Mouse (Mus musculus): Measurements from ENCODE around the gene Slc38a1. TPM values are rescaled to one million over a fixed set of nuclear protein-coding genes. Genes with fewer than 3 reads are reported as not detected.

The Slc38a1 gene
- polyA plus RNA-seq, 1 experiment from 2014 or later, result 98.8 TPM

DNA sequence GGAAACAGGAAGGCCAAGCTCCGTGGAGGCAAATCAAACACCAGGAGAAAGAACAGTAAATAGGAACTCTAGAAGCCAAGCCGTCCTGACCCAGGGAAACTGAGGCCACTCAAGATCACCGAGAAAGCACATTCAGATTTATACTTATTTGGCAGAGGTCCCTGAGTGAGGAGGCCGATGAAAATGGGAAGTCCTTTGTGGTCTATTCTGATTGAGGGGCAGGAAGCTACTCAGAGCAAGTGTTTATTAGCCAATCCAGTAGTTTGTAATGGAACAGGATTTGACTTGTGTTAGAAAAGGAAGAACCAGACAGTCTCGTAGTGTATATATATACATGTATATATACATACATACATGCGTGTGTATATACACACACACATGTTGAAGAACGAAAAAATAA lies 48.8 kb downstream of the Slc38a1 start:
- Histone ChIP-seq H3K4me2 (replicated peaks; ENCODE audit: low read depth, low read length) (no peak overlapping the region), H3K36me3 (ENCODE audit: control insufficient read depth, insufficient read depth, low read length) (peaks cover 15% of the 10 kb centered on the region; the same call in 1 of the 2 replicates), H3K9me3 (ENCODE audit: control insufficient read depth, low read length) (no peaks in the 10 kb centered on the region), H3K27me3 (ENCODE audit: control insufficient read depth, insufficient read depth, low read length) (no peaks in the 10 kb centered on the region), H3K27ac (ENCODE audit: low read depth, low read length) (no peak overlapping the region), H3K9ac (ENCODE audit: low read depth, low read length) (no peak overlapping the region), H3K4me1 (ENCODE audit: control insufficient read depth, insufficient read depth, low read length) (peaks cover 6% of the 10 kb centered on the region; the same call in 1 of the 2 replicates), H3K4me3 (ENCODE audit: low read length) (no peak overlapping the region)
- 72% methylated on average over 7 of the region's 7 CpGs for WGBS
- no peak for ATAC-seq (ENCODE audit: low FRiP score, low TSS enrichment)

DNA sequence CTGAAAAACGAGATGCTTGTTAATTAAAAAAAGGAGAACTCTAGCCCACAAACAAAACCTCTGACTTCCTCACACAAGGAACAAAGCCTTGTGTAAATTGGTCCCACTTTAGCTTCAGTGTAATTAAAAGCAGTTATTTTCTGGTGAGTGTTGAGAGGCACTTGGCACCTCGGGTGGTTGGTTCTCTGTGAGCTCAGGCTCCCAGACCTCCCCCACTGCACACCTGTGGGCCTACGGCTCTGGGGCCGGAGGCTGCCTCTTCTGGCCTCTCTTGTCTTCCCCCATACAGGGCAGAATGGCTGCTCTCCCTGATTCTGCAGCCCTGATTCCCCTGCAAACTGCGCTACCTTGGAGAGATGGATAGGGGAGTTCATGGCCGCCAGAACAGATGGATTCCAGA lies 49.3 kb downstream of the Slc38a1 start:
- no peak overlapping the region for H3K4me2 ChIP-seq (replicated peaks; ENCODE audit: low read depth, low read length)
- H3K9ac ChIP-seq (ENCODE audit: low read depth, low read length), result no peak overlapping the region
- H3K36me3 ChIP-seq (ENCODE audit: control insufficient read depth, insufficient read depth, low read length), result peaks cover 20% of the 10 kb centered on the region; the same call in 1 of the 2 replicates
- H3K4me3 ChIP-seq (ENCODE audit: low read length), result no peak overlapping the region
- no peaks in the 10 kb centered on the region for H3K27me3 ChIP-seq (ENCODE audit: control insufficient read depth, insufficient read depth, low read length)
- H3K27ac ChIP-seq (ENCODE audit: low read depth, low read length), result no peak overlapping the region
- WGBS, result 42% methylated on average over 6 of the region's 6 CpGs
- ATAC-seq (ENCODE audit: low FRiP score, low TSS enrichment), result no peak
- H3K9me3 ChIP-seq (ENCODE audit: control insufficient read depth, low read length), result no peaks in the 10 kb centered on the region
- peaks cover 6% of the 10 kb centered on the region; the same call in 1 of the 2 replicates for H3K4me1 ChIP-seq (ENCODE audit: control insufficient read depth, insufficient read depth, low read length)

DNA sequence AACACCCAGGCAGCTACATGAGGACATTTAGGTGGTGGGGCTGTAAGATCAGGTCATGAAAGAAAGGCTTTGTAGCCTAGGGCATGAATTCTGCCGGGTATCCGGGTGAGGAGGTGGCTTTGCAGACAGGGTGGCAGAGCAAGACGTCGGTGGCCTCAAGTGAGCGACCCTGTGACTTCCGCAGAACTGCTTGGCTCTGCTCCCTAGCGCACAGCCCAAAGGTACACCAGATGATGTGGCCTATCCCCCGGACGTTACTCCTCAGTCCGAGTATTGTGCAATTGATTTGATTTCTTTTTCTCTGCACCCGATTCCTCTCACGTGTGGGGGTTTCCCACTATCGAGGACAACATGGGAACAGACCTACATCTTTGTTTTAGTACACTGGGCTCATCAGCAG lies 49.7 kb downstream of the Slc38a1 start:
- Histone ChIP-seq H3K27ac (ENCODE audit: low read depth, low read length) (no peak overlapping the region), H3K4me2 (replicated peaks; ENCODE audit: low read depth, low read length) (no peak overlapping the region), H3K4me1 (ENCODE audit: control insufficient read depth, insufficient read depth, low read length) (peaks cover 6% of the 10 kb centered on the region; the same call in 1 of the 2 replicates), H3K9me3 (ENCODE audit: control insufficient read depth, low read length) (no peaks in the 10 kb centered on the region), H3K36me3 (ENCODE audit: control insufficient read depth, insufficient read depth, low read length) (peaks cover 24% of the 10 kb centered on the region; the same call in 1 of the 2 replicates), H3K4me3 (ENCODE audit: low read length) (no peak overlapping the region), H3K27me3 (ENCODE audit: control insufficient read depth, insufficient read depth, low read length) (no peaks in the 10 kb centered on the region), H3K9ac (ENCODE audit: low read depth, low read length) (no peak overlapping the region)
- 55% methylated on average over 13 of the region's 13 CpGs for WGBS
- peak; percentile 53; the same call in 1 of the 2 replicates for ATAC-seq (ENCODE audit: low FRiP score, low TSS enrichment)

DNA sequence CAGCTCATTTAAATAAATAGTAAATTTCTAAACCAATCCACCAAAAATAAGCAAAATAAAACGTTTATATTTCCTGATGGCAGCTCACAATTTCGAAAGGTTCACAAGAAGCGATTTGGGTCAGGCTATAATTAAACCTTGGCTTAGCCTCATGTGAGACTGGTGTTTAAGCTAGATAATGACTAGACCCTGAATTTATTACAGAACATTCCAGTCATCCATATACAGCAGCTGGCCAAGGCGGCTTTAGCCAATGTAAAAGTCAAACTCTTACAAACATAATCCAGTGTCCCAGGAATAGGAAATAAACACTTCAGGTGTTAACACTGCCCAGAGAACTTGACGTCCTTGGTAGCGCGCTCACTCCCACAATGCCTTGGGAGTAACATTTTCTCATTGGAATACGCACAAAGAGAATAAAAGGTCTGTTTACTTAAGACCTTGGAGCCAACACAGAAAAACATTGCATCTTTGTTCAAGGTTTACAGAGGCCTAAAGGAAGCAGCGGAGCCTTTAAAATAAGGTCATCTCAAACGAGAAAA lies 50.8 kb downstream of the Slc38a1 start:
- peaks cover 35% of the 10 kb centered on the region for H3K36me3 ChIP-seq (ENCODE audit: control insufficient read depth, insufficient read depth, low read length)
- H3K4me2 ChIP-seq (replicated peaks; ENCODE audit: low read depth, low read length), result no peak overlapping the region
- H3K9me3 ChIP-seq (ENCODE audit: control insufficient read depth, low read length), result no peaks in the 10 kb centered on the region
- H3K9ac ChIP-seq (ENCODE audit: low read depth, low read length), result no peak overlapping the region
- H3K4me1 ChIP-seq (ENCODE audit: control insufficient read depth, insufficient read depth, low read length), result peaks cover 6% of the 10 kb centered on the region; the same call in 1 of the 2 replicates
- no peak overlapping the region for H3K27ac ChIP-seq (ENCODE audit: low read depth, low read length)
- no peak for ATAC-seq (ENCODE audit: low FRiP score, low TSS enrichment)
- no peak overlapping the region for H3K4me3 ChIP-seq (ENCODE audit: low read length)
- 73% methylated on average over 10 of the region's 10 CpGs for WGBS
- H3K27me3 ChIP-seq (ENCODE audit: control insufficient read depth, insufficient read depth, low read length), result no peaks in the 10 kb centered on the region

DNA sequence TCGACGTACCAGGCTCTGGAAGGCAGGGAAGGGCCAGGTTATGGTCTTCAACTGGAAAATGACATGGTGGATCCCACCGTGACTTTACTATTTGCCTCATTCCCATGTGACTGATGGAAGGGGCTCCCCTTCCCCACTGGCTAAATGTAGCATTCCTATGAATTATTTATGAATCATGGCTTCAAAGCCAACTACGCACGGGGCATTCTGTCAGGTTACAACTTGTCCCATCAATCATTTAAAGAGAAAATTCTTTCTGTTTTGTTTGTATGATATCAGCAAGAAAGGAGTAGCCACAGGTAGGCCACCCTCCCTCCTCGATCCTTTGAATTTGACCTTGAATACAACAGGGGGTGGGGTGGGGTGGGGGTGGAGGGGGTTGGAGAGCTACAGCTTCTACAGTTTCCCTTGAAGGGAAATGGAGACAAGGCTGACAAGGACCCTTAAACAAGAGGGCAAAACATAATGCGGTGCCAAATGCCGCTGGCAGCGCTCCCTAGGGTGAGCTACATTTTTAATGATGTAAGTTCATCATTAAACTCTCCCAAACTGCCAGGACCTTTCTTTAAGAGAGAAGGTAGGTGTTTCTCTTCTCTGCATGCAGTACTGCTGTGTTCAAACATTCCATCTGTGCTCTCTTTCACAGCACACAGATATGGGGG lies 53.6 kb downstream of the Slc38a1 start:
- 82% methylated on average over 9 of the region's 9 CpGs for WGBS
- ATAC-seq (ENCODE audit: low FRiP score, low TSS enrichment), result no peak
- H3K36me3 ChIP-seq (ENCODE audit: control insufficient read depth, insufficient read depth, low read length), result peaks cover 61% of the 10 kb centered on the region

DNA sequence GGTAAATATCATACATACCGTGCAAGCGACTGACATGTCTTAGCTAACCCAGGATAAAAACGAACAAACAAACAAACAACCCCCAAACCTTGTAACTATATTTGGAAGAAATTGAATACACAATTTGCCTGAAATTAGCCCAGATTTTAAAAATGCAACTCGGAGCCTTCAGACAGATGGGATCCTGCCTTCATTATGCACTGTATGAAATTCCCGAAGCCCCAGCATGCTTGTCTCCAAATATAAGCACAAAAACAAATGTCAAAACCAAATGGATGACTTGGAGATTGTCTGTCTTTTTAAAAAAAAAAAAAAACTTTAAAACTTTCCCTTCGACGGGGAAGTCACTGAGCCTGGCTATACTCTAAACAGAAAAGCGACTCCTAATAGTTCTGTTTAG lies 54.7 kb downstream of the Slc38a1 start:
- Histone ChIP-seq H3K27ac (ENCODE audit: low read depth, low read length) (no peak overlapping the region), H3K4me2 (replicated peaks; ENCODE audit: low read depth, low read length) (no peak overlapping the region), H3K4me1 (ENCODE audit: control insufficient read depth, insufficient read depth, low read length) (no peaks in the 10 kb centered on the region), H3K36me3 (ENCODE audit: control insufficient read depth, insufficient read depth, low read length) (peaks cover 70% of the 10 kb centered on the region), H3K9me3 (ENCODE audit: control insufficient read depth, low read length) (no peaks in the 10 kb centered on the region), H3K9ac (ENCODE audit: low read depth, low read length) (no peak overlapping the region), H3K27me3 (ENCODE audit: control insufficient read depth, insufficient read depth, low read length) (no peaks in the 10 kb centered on the region), H3K4me3 (ENCODE audit: low read length) (no peak overlapping the region)
- no peak for ATAC-seq (ENCODE audit: low FRiP score, low TSS enrichment)
- 95% methylated on average over 8 of the region's 8 CpGs for WGBS

More for the DNA sequence above, 53.6 kb downstream of the Slc38a1 start:
- H3K4me2 ChIP-seq (replicated peaks; ENCODE audit: low read depth, low read length), result no peak overlapping the region
- no peak overlapping the region for H3K27ac ChIP-seq (ENCODE audit: low read depth, low read length)
- H3K4me3 ChIP-seq (ENCODE audit: low read length), result no peak overlapping the region
- H3K4me1 ChIP-seq (ENCODE audit: control insufficient read depth, insufficient read depth, low read length), result peaks cover 6% of the 10 kb centered on the region; the same call in 1 of the 2 replicates
- no peaks in the 10 kb centered on the region for H3K27me3 ChIP-seq (ENCODE audit: control insufficient read depth, insufficient read depth, low read length)
- H3K9me3 ChIP-seq (ENCODE audit: control insufficient read depth, low read length), result no peaks in the 10 kb centered on the region
- H3K9ac ChIP-seq (ENCODE audit: low read depth, low read length), result no peak overlapping the region

DNA sequence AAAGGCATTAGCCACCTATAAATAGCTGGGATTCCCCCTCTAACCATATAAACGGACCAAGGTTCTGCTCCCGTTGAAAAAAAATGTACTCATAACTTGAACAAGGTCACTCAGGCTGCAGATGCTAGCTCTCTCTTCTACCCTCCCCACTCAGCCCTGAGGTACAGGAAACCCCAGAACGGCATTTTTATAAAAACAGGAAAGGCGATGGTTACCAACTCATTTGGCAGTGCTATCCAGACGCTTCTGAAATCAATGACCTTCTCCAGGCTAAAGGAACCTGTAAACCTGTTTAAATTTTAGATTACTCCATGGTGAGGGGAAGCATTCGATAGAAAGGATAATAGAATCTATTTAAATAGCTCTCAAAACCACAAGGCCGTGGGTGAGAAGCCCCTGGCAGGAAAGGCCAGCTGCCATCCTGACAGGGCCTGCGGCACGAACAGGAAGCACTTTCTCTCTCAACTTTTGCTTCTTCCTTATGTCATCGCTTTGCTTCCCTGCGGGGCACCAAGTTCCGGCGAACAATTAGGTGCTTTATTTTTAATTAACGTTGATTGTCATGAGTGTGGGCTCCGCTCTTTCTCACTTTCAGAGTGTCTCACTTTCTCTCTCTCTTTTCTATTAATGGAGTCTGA lies 59.2 kb downstream of the Slc38a1 start:
- Histone ChIP-seq H3K27ac (ENCODE audit: low read depth, low read length) (no peak overlapping the region), H3K27me3 (ENCODE audit: control insufficient read depth, insufficient read depth, low read length) (no peaks in the 10 kb centered on the region), H3K4me1 (ENCODE audit: control insufficient read depth, insufficient read depth, low read length) (no peaks in the 10 kb centered on the region), H3K9me3 (ENCODE audit: control insufficient read depth, low read length) (no peaks in the 10 kb centered on the region), H3K9ac (ENCODE audit: low read depth, low read length) (no peak overlapping the region), H3K4me2 (replicated peaks; ENCODE audit: low read depth, low read length) (no peak overlapping the region), H3K36me3 (ENCODE audit: control insufficient read depth, insufficient read depth, low read length) (peaks cover 67% of the 10 kb centered on the region), H3K4me3 (ENCODE audit: low read length) (no peak overlapping the region)
- 93% methylated on average over 15 of the region's 15 CpGs for WGBS
- ATAC-seq (ENCODE audit: low FRiP score, low TSS enrichment), result no peak

DNA sequence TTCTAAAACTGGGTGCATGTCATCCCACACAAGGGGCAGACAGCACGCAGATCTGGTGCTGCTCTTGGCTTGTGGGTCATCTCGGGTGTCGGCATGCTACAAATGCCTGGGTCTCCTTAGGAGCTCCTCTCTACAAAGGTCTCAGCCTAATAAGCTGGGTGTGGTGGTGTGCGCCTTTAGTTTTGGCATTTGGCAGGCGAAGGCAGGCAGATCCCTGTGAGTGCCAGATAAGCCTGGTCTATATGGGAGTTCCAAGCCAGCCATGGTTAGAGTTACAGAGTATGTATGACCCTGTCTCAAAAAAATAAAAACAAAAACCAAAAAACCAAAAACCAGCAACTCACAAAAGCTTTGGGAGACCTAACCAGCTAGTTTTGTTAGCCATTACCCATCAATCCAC lies 65.7 kb downstream of the Slc38a1 start:
- Histone ChIP-seq H3K27me3 (ENCODE audit: control insufficient read depth, insufficient read depth, low read length) (no peaks in the 10 kb centered on the region), H3K27ac (ENCODE audit: low read depth, low read length) (no peak overlapping the region), H3K4me3 (ENCODE audit: low read length) (no peak overlapping the region), H3K4me2 (replicated peaks; ENCODE audit: low read depth, low read length) (no peak overlapping the region), H3K9ac (ENCODE audit: low read depth, low read length) (no peak overlapping the region), H3K9me3 (ENCODE audit: control insufficient read depth, low read length) (no peaks in the 10 kb centered on the region), H3K36me3 (ENCODE audit: control insufficient read depth, insufficient read depth, low read length) (peaks cover 64% of the 10 kb centered on the region), H3K4me1 (ENCODE audit: control insufficient read depth, insufficient read depth, low read length) (no peaks in the 10 kb centered on the region)
- no peak for ATAC-seq (ENCODE audit: low FRiP score, low TSS enrichment)
- 95% methylated on average over 5 of the region's 5 CpGs for WGBS

DNA sequence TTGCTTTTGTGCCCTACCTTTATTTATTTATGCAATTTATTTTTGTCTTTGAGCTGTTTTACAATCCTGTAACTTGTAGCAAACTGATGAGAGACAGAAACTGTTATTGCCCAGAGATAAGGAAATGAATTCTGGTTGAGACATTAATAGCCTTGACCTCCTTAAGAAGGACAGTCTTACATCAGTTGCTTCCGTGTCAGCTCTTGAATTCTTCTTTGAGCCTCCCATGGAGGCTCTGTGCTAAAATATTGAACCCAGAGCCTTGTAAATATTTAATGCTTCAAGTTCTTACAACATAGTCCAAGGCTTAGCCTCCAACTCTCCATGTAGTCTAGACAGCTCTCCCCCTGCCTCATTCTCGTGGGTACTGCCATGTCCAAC lies 73.7 kb downstream of the Slc38a1 start:
- Histone ChIP-seq H3K4me3 (ENCODE audit: low read length) (no peak overlapping the region), H3K9me3 (ENCODE audit: control insufficient read depth, low read length) (no peaks in the 10 kb centered on the region), H3K4me1 (ENCODE audit: control insufficient read depth, insufficient read depth, low read length) (no peaks in the 10 kb centered on the region), H3K4me2 (replicated peaks; ENCODE audit: low read depth, low read length) (no peak overlapping the region), H3K27me3 (ENCODE audit: control insufficient read depth, insufficient read depth, low read length) (no peaks in the 10 kb centered on the region), H3K27ac (ENCODE audit: low read depth, low read length) (no peak overlapping the region), H3K36me3 (ENCODE audit: control insufficient read depth, insufficient read depth, low read length) (peaks cover 4% of the 10 kb centered on the region; the same call in 1 of the 2 replicates), H3K9ac (ENCODE audit: low read depth, low read length) (no peak overlapping the region)
- 48% methylated on average over 2 of the region's 2 CpGs for WGBS
- no peak for ATAC-seq (ENCODE audit: low FRiP score, low TSS enrichment)
